Mouse (Mus musculus): ENCODE measurements at regions not wholly inside any gene's neighbourhood (a gene's known extent, or its start where the extent isn't known, plus 50 kb on each side); places are given as distances from the start of the nearest gene placed in this dataset.

DNA sequence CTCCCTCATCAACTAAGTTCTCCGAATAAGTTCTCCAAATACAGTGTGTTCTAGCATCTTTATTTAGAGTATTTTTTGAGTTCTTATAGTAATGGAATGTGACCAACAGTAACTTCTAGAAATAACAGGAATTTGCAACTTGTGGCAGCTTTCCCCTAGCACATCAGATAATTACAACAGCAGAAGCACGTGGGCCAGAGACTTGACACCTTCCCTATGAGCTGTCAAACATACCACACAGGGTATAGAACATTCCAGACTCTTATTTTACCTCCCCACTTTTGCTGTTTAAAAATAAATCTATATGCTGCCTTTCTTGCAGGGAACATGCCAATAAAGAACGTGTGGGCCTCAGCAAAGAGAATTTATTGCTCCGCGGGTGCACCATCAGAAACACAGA, 77.4 kb upstream of the Commd8 start:
- TF ChIP-seq CTCF (conservative IDR thresholded peaks at IDR 0.05; ENCODE audit: low read length) (no peak), NANOG (IDR thresholded peaks at IDR 0.05; ENCODE audit: borderline replicate concordance, low read length) (no peak), POU5F1 (IDR thresholded peaks at IDR 0.05; ENCODE audit: borderline replicate concordance, low read length) (no peak)
